Mouse (Mus musculus) forebrain, embryonic 14.5 days (tissue): ENCODE measurements around the gene Sec22a. TPM values are rescaled to one million over a fixed set of nuclear protein-coding genes. Genes with fewer than 3 reads are reported as not detected.

Source experiments
- ATAC-seq: fragments of 200-750 bp; cut with Nextera tagmentation; 2 replicates; pipeline ENCODE4 v1.8.0; 2017; ENCODE audit warnings: mild to moderate bottlenecking, moderate library complexity
- DNase-seq: peaks from one replicate; pipeline ENCODE4 v3.0.0-alpha.2; 2015; ENCODE audit warnings: low spot score
- H3K27ac ChIP-seq: fragments of 300-500 bp; sonication (generic); 2 replicates; pipeline ENCODE4 v1.5.1; 2014; ENCODE audit warnings: low read depth, mild to moderate bottlenecking, control low read depth, low read length, moderate library complexity
- H3K27me3 ChIP-seq: fragments of 300-500 bp; sonication (generic); replicated peaks from 2 replicates; pipeline ENCODE4 v1.6.1; 2014; ENCODE audit warnings: low read length, control low read depth, mixed read lengths; ENCODE audit not compliant: control insufficient read depth, insufficient read depth
- H3K36me3 ChIP-seq: fragments of 300-500 bp; sonication (generic); 2 replicates; pipeline ENCODE4 v1.6.1; 2014; ENCODE audit warnings: low read length, control low read depth; ENCODE audit not compliant: control insufficient read depth, insufficient read depth
- H3K4me1 ChIP-seq: fragments of 300-500 bp; sonication (generic); 2 replicates; pipeline ENCODE4 v1.6.1; 2014; ENCODE audit warnings: antibody characterized with exemption, low read length, control low read depth; ENCODE audit not compliant: control insufficient read depth, insufficient read depth
- H3K4me2 ChIP-seq: fragments of 300-500 bp; sonication (generic); 2 replicates; pipeline ENCODE4 v1.6.1; 2014; ENCODE audit warnings: mild to moderate bottlenecking, control low read depth, low read length
- H3K4me3 ChIP-seq: fragments of 300-500 bp; sonication (generic); 2 replicates; pipeline ENCODE4 v1.5.1; 2014; ENCODE audit warnings: low read depth, low read length, control low read depth
- H3K9ac ChIP-seq: fragments of 300-500 bp; sonication (generic); 2 replicates; pipeline ENCODE4 v1.6.1; 2014; ENCODE audit warnings: mild to moderate bottlenecking, low read length, control low read depth, moderate library complexity
- H3K9me3 ChIP-seq: fragments of 300-500 bp; sonication (generic); replicated peaks from 2 replicates; pipeline ENCODE4 v1.6.1; 2016; ENCODE audit warnings: low read length, control low read depth, mixed read lengths; ENCODE audit not compliant: control insufficient read depth
- WGBS: fragments of 180-500 bp; shearing (Covaris S2); extraction: QIAGEN DNeasy Blood & Tissue Kit; methylation state at CpG from one replicate; pipeline ENCODE4 v1.1.7; 2014; 5-methylcytosine and 5-hydroxymethylcytosine counted together
- polyA plus RNA-seq: library from polyadenylated mRNA; unstranded; fragments of >200 nt; fragmentation: Nextera tagmentation; extraction: Ambion mirVana; gene quantifications from 2 replicates; pipeline ENCODE4 v1.2.1, GENCODE M21; 2014

The Sec22a gene
- polyA plus RNA-seq, 1 experiment from 2014 or later, result 47.7 TPM

DNA sequence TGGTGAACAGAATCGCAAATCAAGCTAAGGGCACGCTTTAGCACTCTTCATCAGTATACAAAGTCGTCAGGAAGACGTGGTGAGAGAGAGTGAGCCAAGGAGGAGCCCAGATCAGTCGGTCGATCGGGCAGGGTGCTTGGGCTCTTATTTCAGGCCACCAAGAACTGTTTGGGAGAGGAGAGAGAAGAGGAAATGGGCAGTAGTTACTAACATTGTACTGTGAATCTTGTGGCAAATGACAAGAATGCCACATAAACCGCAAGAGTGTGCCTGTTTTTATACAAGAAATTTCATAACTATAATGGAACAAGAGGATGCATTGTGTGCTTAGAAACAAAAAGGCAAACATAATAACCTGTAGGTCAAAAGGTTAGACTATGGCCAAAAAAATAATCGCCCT is 16.3 kb upstream of the Sec22a start:
- Histone ChIP-seq H3K4me1 (no peaks in the 10 kb centered on the region), H3K36me3 (no peaks in the 10 kb centered on the region), H3K27ac (no peak overlapping the region), H3K4me2 (no peak overlapping the region), H3K4me3 (no peak overlapping the region), H3K9ac (no peak overlapping the region), H3K9me3 (no peaks in the 10 kb centered on the region), H3K27me3 (no peaks in the 10 kb centered on the region)
- no peak for DNase-seq
- WGBS, result 89% methylated on average over 9 of the region's 9 CpGs
- no peak for ATAC-seq

DNA sequence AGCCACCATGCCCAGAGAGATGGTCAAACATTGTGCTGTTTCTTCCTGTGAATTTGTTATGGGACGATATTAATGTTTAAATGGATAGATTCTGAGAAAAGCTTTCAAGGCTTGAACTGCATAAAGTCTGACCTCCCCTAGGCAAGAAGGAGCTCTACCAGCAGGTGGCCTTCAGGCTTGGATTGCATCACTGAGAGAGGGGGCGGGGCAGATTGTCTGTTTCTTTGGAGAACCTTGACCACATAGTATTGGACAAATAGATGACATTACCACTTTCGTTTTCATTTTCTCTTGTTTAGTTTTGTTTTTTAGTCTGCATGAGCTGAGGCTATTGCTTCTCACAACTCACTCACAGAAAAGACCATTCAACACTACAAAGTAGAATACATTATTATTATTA is 15.6 kb upstream of the Sec22a start:
- no peak for ATAC-seq
- Histone ChIP-seq H3K27me3 (no peaks in the 10 kb centered on the region), H3K4me2 (no peak overlapping the region), H3K4me1 (no peaks in the 10 kb centered on the region), H3K27ac (no peak overlapping the region), H3K9ac (no peak overlapping the region), H3K9me3 (no peaks in the 10 kb centered on the region), H3K36me3 (no peaks in the 10 kb centered on the region), H3K4me3 (no peak overlapping the region)
- 88% methylated on average over 3 of the region's 3 CpGs for WGBS
- no peak for DNase-seq

GRCm38 (mm10) chr16:35364063-35364428 is 328 bp upstream of the Sec22a start:
- Histone ChIP-seq H3K4me1 (peaks cover 7% of the 10 kb centered on the region; the same call in 1 of the 2 replicates), H3K4me2 (peak overlapping the region; percentile 59), H3K4me3 (peak overlapping the region; percentile 85), H3K9me3 (no peaks in the 10 kb centered on the region), H3K9ac (peak overlapping the region; percentile 61), H3K36me3 (0 out of 2 replicates have a peak, but pooled peaks cover 6% of the 10 kb centered on the region), H3K27ac (peak overlapping the region; percentile 79), H3K27me3 (no peaks in the 10 kb centered on the region)
- 0% methylated on average over 7 of the region's 7 CpGs for WGBS
- ATAC-seq (no peak; the same call in 1 of the 2 replicates), DNase-seq (no peak)

DNA sequence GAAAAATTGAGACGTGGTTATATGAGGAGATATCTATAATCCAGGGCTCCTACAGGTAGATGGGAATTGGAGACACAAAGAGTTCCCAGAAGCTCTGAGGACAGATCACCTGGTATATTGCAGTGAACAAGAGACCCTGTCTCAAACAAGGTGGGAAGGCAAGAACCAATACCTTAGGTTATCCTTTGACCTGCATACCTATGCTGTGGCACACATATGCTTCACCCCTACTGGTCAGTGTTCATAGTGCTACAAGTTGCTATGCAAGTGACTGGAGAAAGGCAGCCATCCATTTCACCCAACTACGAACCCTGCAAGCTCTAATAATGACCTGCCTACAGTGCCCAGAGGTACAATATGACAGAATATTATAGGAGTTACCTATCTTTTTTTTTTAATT is 1.5 kb downstream of the Sec22a start:
- peaks cover 7% of the 10 kb centered on the region; the same call in 1 of the 2 replicates for H3K4me1 ChIP-seq
- H3K36me3 ChIP-seq, result 0 out of 2 replicates have a peak, but pooled peaks cover 10% of the 10 kb centered on the region
- H3K27ac ChIP-seq, result no peak overlapping the region
- no peak overlapping the region for H3K4me2 ChIP-seq
- ATAC-seq, result no peak
- H3K9me3 ChIP-seq, result no peaks in the 10 kb centered on the region
- no peak for DNase-seq
- no peak overlapping the region for H3K9ac ChIP-seq
- H3K27me3 ChIP-seq, result no peaks in the 10 kb centered on the region
- H3K4me3 ChIP-seq, result no peak overlapping the region
- WGBS, result 88% methylated on average over 2 of the region's 2 CpGs

DNA sequence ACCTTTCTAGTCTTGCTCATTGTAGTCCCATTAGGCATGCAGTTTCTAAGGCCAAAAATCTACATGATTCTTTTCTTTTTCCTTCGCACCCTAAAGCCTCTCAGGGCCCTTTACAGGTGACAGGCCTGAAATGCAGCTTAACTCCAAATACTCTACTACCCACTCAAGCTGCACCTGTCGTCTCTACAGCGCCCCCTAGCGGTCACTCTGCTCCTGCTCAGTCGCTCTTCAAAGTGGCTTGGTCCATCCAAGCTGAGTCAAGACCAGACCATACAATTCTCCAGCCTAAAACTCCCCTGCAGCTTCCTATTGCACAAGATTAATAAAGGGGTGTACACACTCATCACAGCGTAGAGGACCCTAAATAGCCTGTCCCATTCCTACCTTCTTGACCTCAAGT is 3.1 kb downstream of the Sec22a start:
- Histone ChIP-seq H3K4me1 (peaks cover 7% of the 10 kb centered on the region; the same call in 1 of the 2 replicates), H3K4me3 (no peak overlapping the region), H3K9ac (no peak overlapping the region), H3K27me3 (no peaks in the 10 kb centered on the region), H3K9me3 (no peaks in the 10 kb centered on the region), H3K4me2 (no peak overlapping the region), H3K36me3 (0 out of 2 replicates have a peak, but pooled peaks cover 10% of the 10 kb centered on the region), H3K27ac (no peak overlapping the region)
- DNase-seq (peak; percentile 53), ATAC-seq (no peak)
- 31% methylated on average over 6 of the region's 6 CpGs for WGBS

GRCm38 (mm10) chr16:35357449-35357848 is 6.3 kb downstream of the Sec22a start:
- Histone ChIP-seq H3K9ac (no peak overlapping the region), H3K36me3 (0 out of 2 replicates have a peak, but pooled peaks cover 13% of the 10 kb centered on the region), H3K4me2 (no peak overlapping the region), H3K27me3 (no peaks in the 10 kb centered on the region), H3K4me3 (no peak overlapping the region), H3K4me1 (no peaks in the 10 kb centered on the region), H3K9me3 (no peaks in the 10 kb centered on the region), H3K27ac (no peak overlapping the region)
- ATAC-seq, result no peak
- WGBS, result 94% methylated on average over 1 of the region's 1 CpGs
- DNase-seq, result no peak

- H3K4me2 ChIP-seq, result no peak overlapping the region
These were observed 33.3 kb downstream of the Sec22a start for GRCm38 (mm10) chr16:35330451-35330850.

GRCm38 (mm10) chr16:35319773-35320172 is 43.9 kb downstream of the Sec22a start:
- no peaks in the 10 kb centered on the region for H3K27me3 ChIP-seq
- H3K4me2 ChIP-seq, result no peak overlapping the region
- no peaks in the 10 kb centered on the region for H3K4me1 ChIP-seq
- no peak overlapping the region for H3K27ac ChIP-seq
- DNase-seq (no peak), ATAC-seq (peak; percentile 34; the same call in 1 of the 2 replicates)
- 54% methylated on average over 2 of the region's 2 CpGs for WGBS
- H3K9me3 ChIP-seq, result no peaks in the 10 kb centered on the region
- H3K9ac ChIP-seq, result no peak overlapping the region
- H3K36me3 ChIP-seq, result no peaks in the 10 kb centered on the region; the same call in 1 of the 2 replicates
- no peak overlapping the region for H3K4me3 ChIP-seq

More at GRCm38 (mm10) chr16:35330451-35330850, 33.3 kb downstream of the Sec22a start:
- DNase-seq (peak; percentile 24), ATAC-seq (no peak)
- 5% methylated on average over 1 of the region's 1 CpGs for WGBS
- Histone ChIP-seq H3K4me3 (no peak overlapping the region), H3K36me3 (0 out of 2 replicates have a peak, but pooled peaks cover 3% of the 10 kb centered on the region), H3K27me3 (no peaks in the 10 kb centered on the region), H3K9ac (no peak overlapping the region), H3K4me1 (no peaks in the 10 kb centered on the region), H3K9me3 (no peaks in the 10 kb centered on the region), H3K27ac (no peak overlapping the region)

- peak; percentile 79 for ATAC-seq
- H3K27ac ChIP-seq, result no peak overlapping the region
- DNase-seq, result peak; percentile 77
These were observed 44.4 kb downstream of the Sec22a start for GRCm38 (mm10) chr16:35319335-35319734.

More at GRCm38 (mm10) chr16:35319335-35319734, 44.4 kb downstream of the Sec22a start:
- Histone ChIP-seq H3K36me3 (no peaks in the 10 kb centered on the region; the same call in 1 of the 2 replicates), H3K9ac (no peak overlapping the region), H3K4me1 (no peaks in the 10 kb centered on the region), H3K9me3 (no peaks in the 10 kb centered on the region), H3K27me3 (no peaks in the 10 kb centered on the region), H3K4me3 (no peak overlapping the region), H3K4me2 (no peak overlapping the region)
- 27% methylated on average over 4 of the region's 4 CpGs for WGBS
